Mouse (Mus musculus) MEL-GATA-1-ER (cell line): Measurements from ENCODE around the gene Msgn1.

Experiments used
- DNase-seq: peaks from one replicate; pipeline ENCODE4 v3.0.0-alpha.2; 2012; ENCODE audit warnings: low read depth; ENCODE audit errors: extremely low read depth

The Msgn1 gene

DNA sequence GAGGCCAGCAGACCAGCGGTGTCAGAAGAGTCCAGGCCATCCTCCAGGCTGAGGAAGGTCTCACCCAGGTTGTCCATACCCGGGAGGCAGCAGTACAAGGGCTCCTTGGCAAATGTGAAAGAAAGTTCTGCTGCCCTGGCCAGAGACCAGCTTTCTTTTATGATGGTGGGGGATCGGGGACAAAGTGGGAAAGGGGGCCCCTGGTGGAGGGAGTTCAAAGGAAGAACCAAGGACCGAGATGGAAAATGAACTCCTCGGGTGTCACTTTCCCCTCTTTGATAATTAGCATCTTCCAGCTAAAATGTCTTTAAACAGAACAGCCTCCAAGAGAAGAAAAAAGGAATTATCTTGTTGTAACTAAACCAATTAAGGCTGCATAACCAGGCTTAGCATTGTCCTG is at the start of gene Msgn1:
Gene Msgn1, minus strand, starts transcription at position 101 of the 400 bp plus-strand sequence.
- no peak for DNase-seq

DNA sequence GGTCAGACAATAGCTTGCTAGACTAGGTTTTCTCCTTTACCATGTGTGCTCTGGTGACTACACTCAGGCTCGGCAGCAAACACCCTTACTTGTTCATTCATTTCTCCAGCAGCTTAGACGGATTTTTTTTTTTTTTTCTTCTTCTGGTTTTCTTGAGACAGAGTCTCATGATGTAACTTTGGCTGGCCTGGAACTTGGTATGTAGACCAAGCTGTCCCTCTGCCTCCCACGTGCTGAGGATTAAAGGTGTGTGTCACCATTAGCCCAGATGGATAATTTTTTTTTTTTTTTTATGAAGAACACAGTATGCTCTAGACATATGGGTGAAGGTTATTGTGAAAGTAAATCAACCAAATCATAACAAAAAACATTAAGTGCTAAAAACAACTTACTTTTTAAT is 41.5 kb upstream of the Msgn1 start:
- no peak for DNase-seq

DNA sequence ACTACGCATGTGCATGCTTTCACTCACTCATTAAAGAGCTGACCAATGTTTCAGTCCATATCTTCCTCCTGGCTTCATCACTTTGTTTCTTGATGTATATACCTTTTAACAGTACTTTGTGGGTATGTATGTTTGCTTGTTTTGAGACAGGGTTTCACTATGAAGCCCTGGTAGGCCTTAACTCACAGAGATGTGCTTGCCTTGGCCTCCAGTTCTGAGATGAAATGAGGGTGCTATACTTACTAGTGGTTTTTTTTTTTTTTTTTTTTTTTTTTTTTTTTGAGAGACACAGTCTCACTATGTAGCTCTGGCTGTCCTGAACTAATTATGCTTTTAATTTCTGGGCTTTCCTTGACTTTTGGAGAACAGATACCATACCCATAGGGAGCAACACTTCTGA is 38.7 kb upstream of the Msgn1 start:
- no peak for DNase-seq

DNA sequence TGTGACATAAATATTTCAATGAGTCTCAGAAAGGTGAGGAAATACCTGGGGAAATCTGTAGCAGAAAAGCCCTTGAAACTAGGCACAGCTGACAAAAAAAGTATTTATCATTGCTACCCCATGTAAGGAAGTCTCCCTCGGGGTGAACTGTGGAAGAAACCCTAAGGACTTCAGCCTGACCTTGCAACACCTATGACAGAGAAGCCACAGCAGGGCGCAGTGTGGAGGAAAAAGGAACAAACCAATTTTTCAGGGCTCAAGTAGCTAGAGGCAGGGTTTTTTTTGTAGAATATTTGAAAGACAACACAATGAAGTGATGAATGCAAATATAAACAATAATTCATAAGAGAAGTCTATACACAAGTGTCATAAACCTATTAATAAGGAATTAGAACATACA is 27.2 kb upstream of the Msgn1 start:
- no peak for DNase-seq

DNA sequence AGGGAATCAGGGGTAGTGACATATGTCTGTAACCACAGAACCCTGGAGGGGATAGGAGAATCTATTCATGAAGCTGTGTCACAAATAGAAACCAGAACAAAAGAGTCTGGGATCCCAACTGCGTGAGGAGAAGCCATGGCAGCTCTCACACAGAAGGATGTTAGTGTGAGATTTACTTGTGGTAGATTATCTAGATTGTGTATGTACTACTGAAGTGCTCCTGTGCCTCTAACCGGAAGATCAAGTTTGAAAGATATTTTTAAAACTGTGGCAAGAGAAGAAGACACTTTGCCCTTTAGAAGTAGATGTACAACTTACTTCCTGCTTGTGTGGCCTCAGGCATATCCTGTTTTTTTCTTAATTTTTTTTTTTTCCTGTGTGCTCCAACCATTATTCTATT is 21.5 kb upstream of the Msgn1 start:
- DNase-seq: no peak

DNA sequence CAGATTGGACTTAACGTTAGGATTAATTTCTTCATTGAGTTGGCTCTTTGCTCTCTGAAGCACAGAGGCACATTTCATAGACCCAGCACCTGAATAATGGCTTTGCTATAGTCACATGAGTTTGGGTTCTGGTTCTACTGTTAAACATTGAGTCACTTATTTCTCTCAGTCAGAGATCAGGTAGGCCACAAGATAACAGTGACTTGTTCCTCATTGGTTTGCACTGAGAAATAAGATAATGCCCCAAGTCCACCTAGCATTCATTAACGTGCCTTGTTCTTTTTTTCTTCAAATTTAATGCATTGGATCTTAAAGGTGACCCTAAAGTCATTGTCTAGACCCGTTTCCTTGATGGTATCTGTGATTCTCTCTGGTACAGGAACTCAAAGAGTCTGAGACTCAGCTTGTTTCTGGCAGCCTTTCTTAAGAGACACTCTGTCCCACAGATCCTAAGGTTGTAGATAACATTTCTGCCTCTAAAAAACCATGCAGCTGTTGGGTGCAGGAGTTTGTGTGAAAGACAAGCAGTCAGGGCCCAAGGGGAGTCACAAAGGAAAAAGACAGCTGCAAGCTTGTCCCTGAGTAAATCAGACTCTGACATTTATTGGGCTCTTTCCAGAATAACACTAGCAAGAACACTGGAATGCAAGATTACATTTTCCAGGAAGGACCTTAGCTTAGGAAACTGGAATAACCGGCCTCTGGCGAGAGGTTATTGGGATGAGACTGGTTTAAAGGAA is 17.9 kb upstream of the Msgn1 start:
- DNase-seq: no peak

DNA sequence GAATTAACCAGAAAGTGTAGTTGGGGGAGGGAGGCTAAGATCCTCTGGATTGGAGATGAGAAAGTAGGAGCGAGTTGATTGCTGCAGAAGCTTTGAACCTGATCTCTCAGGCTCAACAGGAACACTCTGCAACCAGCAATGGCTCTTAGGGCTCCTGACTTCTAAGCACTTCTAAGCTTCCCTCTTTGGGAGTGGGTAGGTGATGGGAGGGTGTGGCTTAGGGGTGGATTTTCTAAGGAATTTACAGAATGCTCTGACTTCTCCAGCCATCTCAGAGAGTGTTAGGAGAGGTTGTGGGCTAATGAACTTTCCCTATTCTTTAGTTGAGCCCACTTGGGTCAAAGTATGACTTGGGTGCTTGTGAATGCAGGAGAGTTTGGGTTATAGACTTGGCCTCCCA is 17.4 kb upstream of the Msgn1 start:
- DNase-seq: no peak

DNA sequence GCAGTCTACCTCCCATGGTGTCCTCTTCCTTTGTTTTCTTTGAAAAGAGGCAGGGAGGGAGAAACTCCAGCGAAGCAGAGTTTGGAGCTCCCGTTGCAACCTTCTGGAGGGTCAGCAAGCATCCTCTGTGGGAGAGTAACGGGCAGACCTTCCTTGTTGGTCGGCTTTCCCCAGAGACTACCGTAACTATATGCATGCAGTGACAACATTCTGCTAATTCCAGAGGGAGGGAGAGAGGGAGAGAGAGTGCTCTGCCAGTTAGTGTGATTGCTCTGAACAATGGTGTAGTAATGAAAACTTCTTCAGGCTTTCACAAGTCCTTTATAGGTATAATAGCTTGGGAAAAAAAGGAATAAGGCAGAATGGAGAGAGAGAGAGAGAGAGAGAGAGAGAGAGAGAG is 15.9 kb upstream of the Msgn1 start:
- no peak for DNase-seq

DNA sequence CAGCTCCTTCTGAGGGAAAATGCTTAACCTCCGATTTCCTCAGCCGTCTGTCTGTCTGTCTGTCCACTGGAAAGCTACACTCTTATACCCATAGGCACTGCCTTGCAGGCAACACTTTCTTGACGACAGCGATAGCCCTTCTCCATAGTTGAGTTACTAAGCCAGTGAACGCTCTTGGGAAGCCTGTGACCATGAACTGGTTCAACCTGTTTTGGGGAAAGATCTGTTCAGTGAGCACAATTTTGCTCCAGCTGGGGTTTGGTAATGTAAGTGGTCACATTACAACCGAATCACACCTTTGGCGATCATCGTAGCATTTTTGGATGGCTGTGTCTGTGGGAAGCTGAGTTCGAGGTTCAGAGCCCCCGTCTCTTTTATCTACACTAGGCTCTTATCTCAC is 14.3 kb upstream of the Msgn1 start:
- no peak for DNase-seq

DNA sequence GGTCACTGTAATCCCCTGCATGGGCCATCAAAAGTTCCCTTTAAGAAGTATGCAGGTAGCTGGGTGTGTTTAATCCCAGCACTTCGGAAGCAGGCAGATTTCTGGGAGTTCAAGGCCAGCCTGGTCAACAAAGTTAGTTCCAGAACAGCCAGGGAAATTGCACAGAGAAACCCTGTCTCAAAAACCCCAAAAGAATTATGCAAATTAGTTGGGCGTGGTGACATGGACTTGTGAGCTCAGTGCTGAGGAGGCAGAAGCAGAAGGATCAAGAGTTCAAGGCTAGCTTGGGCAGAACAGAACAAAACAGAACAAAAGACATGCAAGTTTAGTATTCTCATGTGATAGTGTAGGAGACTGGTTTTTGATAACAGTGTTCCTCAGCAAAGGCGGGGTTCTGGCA is 13.8 kb upstream of the Msgn1 start:
- no peak for DNase-seq

DNA sequence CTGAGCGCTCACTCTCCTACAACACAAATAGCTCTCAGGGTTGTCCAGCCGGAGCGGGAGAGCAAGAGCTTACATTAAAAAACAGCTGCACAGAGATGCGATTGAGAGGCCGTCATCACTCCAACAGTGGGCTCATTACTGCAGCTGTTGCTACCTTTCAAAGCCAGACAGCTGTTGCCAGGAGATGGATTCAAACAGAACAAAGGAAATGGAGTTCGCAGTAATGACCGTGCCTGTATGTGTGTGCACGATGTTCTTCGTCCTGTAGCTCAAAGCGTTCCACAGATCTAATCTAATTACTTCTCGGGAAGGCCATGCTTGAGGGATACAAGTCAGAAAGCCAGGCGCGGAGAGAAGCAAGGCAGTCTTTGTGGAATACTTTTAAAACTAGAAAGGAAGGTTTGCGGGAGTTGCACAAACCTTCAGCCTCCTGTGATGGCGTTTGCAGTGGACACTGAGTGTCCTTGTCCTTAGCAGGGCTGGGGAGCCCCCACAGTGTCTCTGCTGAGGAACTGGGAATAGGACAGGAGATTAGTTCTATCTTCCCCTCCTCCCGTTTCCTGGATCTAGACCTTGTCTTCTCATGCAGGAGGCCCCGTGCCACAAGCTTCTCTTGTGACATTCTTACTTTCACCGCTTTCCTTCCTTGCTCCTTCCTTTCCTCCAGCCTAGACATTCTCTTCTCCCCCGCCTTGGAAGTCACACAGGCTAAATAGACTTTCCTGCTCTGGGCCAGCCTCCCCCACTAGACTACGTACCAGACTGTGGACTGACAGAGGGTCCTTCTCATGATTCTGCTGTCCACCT is 13.0 kb upstream of the Msgn1 start:
- no peak for DNase-seq

DNA sequence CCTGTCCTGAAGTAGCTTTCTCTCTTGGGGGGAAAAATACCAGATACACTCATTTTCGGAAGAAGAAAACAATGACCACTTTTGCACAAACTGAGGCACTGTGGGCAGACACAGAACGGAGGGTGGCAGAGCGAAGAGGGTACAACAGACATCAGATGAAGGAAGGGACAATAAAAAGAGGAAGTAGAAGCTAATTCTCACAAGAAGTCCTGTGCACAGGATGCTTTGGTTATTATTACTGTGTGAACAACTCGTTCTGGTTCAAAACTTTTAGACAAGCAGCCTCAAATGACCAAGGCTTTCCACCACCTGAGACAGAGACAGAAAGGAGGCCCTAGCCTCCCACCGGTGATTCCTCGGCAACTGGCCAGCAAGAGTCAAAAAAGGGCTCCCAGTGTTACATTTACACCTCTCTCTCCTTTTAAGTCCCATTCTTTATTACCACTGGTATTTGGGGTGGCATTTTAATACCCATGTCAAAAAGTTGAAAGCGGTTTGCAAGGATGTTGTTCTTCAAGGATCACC is 9.0 kb upstream of the Msgn1 start:
- no peak for DNase-seq

DNA sequence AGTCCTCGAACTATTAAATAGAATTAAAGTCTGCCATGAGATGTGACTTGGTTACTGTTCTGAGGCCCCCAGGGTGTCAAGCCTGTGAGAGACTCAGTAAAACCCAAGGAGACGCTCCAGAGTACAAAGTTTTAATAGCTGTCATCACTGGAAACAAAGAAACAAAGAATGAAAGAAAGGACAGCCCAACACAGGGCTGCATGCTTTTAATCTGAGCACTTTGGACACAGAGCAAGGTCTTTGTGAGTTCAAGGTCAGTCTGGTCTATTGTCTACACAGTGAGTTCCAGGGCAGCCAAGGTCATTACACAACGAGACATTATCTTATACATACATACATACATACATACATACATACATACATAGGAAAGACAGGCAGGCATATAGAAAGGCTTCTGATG is 7.7 kb upstream of the Msgn1 start:
- DNase-seq: no peak

DNA sequence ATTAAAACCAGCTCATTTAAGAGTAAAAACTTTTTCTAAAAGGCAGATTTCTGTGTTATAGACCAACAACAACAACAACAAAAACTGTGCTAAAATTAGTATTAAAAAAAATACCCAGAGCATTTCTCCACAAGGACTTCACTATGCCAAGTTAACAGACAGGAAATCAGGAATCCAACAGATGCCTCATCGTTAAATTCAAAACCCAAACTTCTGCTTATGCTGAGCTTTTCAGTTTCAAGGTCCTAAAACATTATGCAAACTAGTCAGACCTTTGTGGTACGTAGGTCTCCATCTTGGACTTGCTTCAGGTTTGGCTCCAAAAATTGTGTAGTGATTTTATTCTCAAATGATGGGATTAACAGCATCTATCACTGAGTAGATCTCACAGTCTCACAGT is 6.8 kb upstream of the Msgn1 start:
- DNase-seq: no peak

DNA sequence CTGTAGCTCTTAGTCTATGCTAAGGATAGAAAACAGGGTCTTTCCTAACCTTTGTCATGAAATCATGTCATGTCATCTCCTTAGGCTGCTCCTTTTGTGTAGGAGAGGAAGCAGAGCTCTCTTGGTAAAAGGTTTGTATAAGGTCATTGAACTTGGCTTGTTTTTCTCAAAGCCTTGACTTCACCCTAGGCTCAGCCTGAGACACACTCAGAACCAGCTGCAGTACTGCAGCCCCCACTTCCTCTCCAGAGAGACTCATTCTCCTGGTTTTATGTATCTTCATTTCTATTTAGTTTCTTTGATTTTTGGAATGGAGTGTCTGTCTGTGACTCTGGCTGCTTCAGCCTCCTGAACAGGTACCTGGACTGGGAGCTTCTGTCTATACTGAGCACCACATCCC is 6.0 kb upstream of the Msgn1 start:
- no peak for DNase-seq

DNA sequence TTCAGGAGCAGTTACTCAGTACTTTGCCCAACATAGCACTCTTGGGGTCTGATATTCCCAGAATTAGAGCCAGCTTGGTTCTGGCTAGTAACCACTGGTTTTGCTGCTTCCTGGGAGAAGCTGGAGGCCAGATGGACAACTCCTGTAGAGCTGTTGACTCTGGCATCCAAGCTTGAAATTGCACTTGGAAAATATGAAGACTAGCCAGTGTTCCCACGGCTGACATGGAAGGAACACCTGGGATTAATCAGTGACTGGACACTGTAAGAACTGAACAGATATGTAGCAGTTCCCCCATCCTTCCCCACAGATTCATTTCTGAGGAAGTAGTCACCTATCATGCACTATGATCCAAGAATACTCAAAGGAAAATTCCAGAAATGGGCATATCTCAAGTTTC is 4.1 kb upstream of the Msgn1 start:
- DNase-seq: no peak

DNA sequence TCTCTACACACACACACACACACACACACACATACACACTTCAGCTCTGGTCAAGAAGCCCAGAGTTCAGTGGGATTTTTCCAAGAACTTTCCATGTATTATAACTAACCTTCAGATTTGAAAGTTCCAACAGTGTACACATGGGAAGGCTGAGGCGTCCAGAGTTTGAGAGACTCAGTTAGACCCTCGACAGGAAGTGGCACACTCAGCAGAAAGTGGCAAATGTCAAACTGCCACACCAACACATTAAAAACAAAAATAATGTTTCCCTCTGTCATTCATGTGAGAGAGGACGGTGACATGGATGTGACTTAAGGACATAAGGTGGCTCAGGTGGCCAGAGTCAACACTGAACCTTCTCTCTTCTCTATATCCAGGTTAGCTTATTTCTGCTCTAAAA is 1.6 kb upstream of the Msgn1 start:
- DNase-seq: no peak

DNA sequence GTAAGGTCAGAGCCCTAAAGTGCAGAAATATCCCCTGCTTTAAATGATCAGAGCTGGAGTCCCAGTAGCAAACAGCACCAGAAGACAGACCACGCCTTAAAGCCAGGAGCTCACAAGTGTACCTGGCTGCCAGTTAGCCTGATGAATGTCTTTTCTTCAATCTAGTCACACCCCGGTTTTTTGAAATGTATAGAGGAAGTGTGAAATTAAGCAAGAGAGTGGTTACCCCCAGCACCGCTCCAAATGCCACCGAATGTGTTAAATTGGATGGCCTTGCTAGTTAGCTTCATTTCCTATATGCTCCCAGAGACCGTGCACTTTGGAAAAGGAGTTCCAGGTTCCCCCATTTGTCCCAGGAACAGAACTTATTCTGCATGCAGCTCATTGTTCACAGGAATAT is 864 bp upstream of the Msgn1 start:
- no peak for DNase-seq

DNA sequence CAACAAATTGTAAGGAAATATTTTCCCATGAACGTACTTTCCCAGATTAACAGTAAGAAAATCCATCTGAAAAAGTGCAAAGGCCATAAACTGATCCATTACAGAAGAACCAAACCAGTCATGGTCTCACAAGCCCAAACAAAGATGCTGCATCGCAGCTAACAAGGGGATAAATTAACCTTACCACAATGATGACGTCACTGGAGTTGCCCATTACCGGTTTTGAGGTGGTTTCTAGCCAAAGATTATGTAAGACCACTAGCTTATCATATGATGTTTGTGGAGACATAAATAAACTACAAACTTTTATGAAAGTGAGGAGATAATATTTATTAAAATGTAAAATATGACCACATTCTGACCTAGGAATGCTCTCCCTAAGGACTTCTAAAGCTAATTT is 2.5 kb downstream of the Msgn1 start:
- no peak for DNase-seq

DNA sequence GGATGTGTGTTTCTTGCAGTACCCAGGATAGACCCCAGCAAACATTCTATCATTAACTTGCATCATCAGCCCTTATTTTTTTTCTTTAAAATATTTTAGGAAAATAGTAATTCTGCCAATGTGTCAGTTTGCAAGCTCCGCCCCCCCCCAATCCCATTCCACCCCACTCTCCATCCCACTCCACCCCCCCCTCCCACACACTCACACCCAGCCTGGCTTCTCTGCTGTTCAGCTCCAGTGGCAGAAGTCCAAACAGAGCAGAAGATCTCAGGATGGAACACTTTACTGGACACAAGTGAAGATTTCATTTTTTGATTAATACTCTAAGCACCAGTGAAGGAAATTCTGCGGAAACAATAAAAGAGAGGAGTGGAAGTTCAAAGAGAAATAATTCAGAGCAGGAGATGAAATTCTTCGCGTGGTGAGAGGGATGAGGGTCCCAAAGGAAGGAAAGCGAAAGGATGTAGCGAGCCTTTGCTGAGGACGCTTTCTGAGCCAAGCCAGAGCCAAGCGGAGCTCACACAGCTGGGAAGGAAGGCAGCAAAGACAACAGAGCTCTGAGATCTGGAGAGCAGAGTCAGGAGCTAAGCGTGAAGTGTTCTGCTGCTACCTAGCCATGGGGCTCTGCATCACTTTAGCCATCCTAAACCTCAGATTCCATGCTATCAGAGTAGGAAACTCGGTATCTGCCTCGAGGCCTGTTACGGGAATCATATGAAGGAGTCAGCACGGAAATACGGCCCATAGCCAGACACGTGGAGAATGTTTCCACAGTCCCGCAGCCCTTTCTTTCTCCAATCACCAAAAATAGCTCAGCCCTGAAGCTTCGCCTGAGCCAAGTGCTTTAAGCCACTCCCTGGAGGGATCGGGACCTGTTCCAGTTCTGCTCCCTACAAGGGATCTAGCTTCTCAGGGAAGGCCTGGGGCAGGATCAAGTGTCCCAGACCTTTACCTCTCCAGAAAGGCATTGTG is 4.8 kb downstream of the Msgn1 start:
- no peak for DNase-seq

DNA sequence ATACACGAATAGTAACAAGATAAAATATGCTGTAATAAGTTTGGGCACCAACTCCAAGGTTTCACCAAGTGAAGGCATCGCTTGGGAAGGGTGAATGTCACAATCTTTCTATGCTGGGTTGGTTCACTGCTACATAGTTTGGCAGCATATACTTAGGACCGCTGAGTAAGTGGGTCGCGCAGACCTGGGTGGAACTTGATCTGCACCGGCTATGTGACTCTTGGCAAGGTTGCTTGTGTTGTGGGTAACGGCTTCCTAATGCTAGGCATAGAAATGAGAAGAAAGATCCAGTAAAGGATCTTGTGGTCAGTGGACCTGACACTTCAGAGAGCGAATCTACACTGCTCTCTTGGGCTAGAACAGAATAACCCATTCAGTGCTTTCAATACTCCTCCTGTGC is 6.3 kb downstream of the Msgn1 start:
- no peak for DNase-seq

DNA sequence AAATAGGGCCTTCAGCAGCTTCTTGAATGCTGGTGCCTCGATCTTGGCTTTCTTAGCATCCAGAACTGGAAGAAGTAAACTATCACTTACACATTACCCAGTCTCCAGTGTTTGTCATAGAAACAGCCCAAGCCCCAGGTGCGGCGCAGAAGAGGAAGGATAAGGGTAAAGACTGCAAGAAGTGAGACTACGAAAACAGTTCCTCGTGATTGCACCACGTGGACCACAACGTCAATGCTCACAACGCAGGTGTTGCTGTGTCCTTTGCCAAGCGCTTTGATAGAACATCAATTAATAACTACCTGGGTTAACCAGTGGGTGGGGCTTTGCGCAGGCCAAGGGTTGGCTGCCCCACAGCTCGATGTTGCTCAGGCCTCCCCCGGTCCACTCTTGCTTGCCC is 8.1 kb downstream of the Msgn1 start:
- DNase-seq: no peak
